Comparison of ENCODE assay signal across 22 mouse cellular contexts in genomic region chr1:127250313-127250712, GRCm38 (mm10).
"Had no signal": no experiment of that assay in that cellular context is flagged by ENCODE, and none has a peak within 500 bp of the region (broad histone marks: within the 10 kb centered on the region; RNA-seq: fewer than 3 reads in every experiment).

No protein-coding gene starts in this region.

- H3K9ac ChIP-seq: heart, embryonic 12.5 days; hindbrain, embryonic 12.5 days; hindbrain, embryonic 14.5 days; kidney, embryonic 15.5 days; limb, embryonic 12.5 days; liver, embryonic 13.5 days had no signal

- H3K4me3 ChIP-seq: heart, embryonic 10.5 days; heart, embryonic 12.5 days; hindbrain, embryonic 10.5 days; hindbrain, embryonic 12.5 days; kidney, embryonic 15.5 days; left cerebral cortex, adult 2 months; limb, embryonic 10.5 days; limb, embryonic 12.5 days; liver, embryonic 13.5 days had no signal

- H3K27ac ChIP-seq: heart, embryonic 10.5 days; hindbrain, embryonic 10.5 days; hindbrain, embryonic 12.5 days; hindbrain, embryonic 14.5 days; kidney, embryonic 15.5 days; kidney, postnatal 0 days; left cerebral cortex, adult 2 months; limb, embryonic 10.5 days; limb, embryonic 12.5 days; liver, embryonic 13.5 days had no signal

- H3K36me3 ChIP-seq: heart, embryonic 12.5 days; kidney, embryonic 15.5 days; liver, embryonic 13.5 days had no signal

- H3K4me2 ChIP-seq: heart, embryonic 12.5 days; hindbrain, embryonic 12.5 days; hindbrain, embryonic 14.5 days; kidney, embryonic 15.5 days; limb, embryonic 12.5 days; liver, embryonic 11.5 days; liver, embryonic 13.5 days had no signal

- H3K4me1 ChIP-seq: hindbrain, embryonic 10.5 days; hindbrain, embryonic 12.5 days; kidney, embryonic 15.5 days; liver, embryonic 13.5 days had no signal

- ATAC-seq: hindbrain, embryonic 16.5 days; intestine, embryonic 16.5 days had no signal

- H3K27me3 ChIP-seq: heart, embryonic 12.5 days; hindbrain, embryonic 12.5 days; kidney, embryonic 15.5 days; liver, embryonic 13.5 days had no signal

- H3K9me3 ChIP-seq: heart, embryonic 10.5 days; heart, embryonic 12.5 days; hindbrain, embryonic 10.5 days; hindbrain, embryonic 12.5 days; kidney, embryonic 15.5 days; limb, embryonic 10.5 days; limb, embryonic 12.5 days; liver, embryonic 13.5 days had no signal

- DNase-seq: gastrocnemius, postnatal 25 days; heart, adult 18-20 months; heart, postnatal 10 days; heart, postnatal 4 days; kidney, adult 11 months; kidney, postnatal 14 days; layer of hippocampus, adult 9-11 months; liver; liver, embryonic 13.5 days had no signal
